Mouse (Mus musculus): ENCODE data around the gene Rbfox3. TPM values are rescaled to one million over a fixed set of nuclear protein-coding genes. Genes with fewer than 3 reads are reported as not detected.

The Rbfox3 gene
- polyA plus RNA-seq, 1 experiment = not detected

- no peak overlapping the region for H3K27ac ChIP-seq (ENCODE audit: control insufficient read depth, insufficient read depth, low read depth, low read length, poor library complexity)
- no peak overlapping the region for H3K4me3 ChIP-seq (replicated peaks; ENCODE audit: control insufficient read depth, low read depth, low read length)
- WGBS = 47% methylated on average over 20 of the region's 20 CpGs
- H3K4me1 ChIP-seq (ENCODE audit: control insufficient read depth, insufficient read depth, low read length) = no peaks in the 10 kb centered on the region
- no peak for TF ChIP-seq POLR2A (IDR thresholded peaks at IDR 0.05; ENCODE audit: borderline replicate concordance, control insufficient read depth, low read depth, low read length)
- TF ChIP-seq CTCF (IDR thresholded peaks at IDR 0.05; ENCODE audit: control insufficient read depth, insufficient read depth, low read length) = no peak
These were observed 232.8 kb downstream of the Rbfox3 start for GRCm38 (mm10) chr11:118678515-118679104.

- Histone ChIP-seq H3K4me3 (replicated peaks; ENCODE audit: control insufficient read depth, low read depth, low read length) (no peak overlapping the region), H3K4me1 (ENCODE audit: control insufficient read depth, insufficient read depth, low read length) (no peaks in the 10 kb centered on the region), H3K27ac (ENCODE audit: control insufficient read depth, insufficient read depth, low read depth, low read length, poor library complexity) (no peak overlapping the region)
- no peak for TF ChIP-seq POLR2A (IDR thresholded peaks at IDR 0.05; ENCODE audit: borderline replicate concordance, control insufficient read depth, low read depth, low read length)
- TF ChIP-seq CTCF (IDR thresholded peaks at IDR 0.05; ENCODE audit: control insufficient read depth, insufficient read depth, low read length) = no peak
- 56% methylated on average over 8 of the region's 8 CpGs for WGBS
These were observed 234.1 kb downstream of the Rbfox3 start for GRCm38 (mm10) chr11:118677277-118677676.

DNA sequence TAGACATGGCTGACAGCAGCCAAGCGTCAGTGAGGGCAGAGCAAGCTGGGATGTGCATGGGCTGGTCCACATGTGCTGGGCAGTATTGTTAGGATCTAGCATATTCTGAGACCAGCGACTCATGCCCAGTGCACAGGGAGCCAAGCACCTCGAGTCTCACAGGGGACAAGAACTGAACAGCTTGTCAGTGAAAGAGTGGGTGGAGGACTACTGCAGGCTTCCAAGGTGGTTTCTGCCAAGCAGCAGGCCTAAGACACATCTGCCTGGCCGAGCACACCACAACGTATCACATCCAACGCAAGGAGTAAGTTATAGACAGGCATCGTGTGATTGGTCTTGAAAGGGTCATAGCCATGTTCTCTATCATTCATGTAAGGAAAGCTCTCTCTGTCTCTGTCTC is 235.0 kb downstream of the Rbfox3 start:
- no peak for TF ChIP-seq CTCF (IDR thresholded peaks at IDR 0.05; ENCODE audit: control insufficient read depth, insufficient read depth, low read length)
- no peak for TF ChIP-seq POLR2A (IDR thresholded peaks at IDR 0.05; ENCODE audit: borderline replicate concordance, control insufficient read depth, low read depth, low read length)
- no peaks in the 10 kb centered on the region for H3K4me1 ChIP-seq (ENCODE audit: control insufficient read depth, insufficient read depth, low read length)
- no peak overlapping the region for H3K4me3 ChIP-seq (replicated peaks; ENCODE audit: control insufficient read depth, low read depth, low read length)
- no peak overlapping the region for H3K27ac ChIP-seq (ENCODE audit: control insufficient read depth, insufficient read depth, low read depth, low read length, poor library complexity)
- 73% methylated on average over 7 of the region's 7 CpGs for WGBS

GRCm38 (mm10) chr11:118671958-118672357 is 239.4 kb downstream of the Rbfox3 start:
- no peak overlapping the region for H3K4me3 ChIP-seq (replicated peaks; ENCODE audit: control insufficient read depth, low read depth, low read length)
- H3K27ac ChIP-seq (ENCODE audit: control insufficient read depth, insufficient read depth, low read depth, low read length, poor library complexity) = no peak overlapping the region
- no peaks in the 10 kb centered on the region for H3K4me1 ChIP-seq (ENCODE audit: control insufficient read depth, insufficient read depth, low read length)
- 71% methylated on average over 6 of the region's 6 CpGs for WGBS
- TF ChIP-seq POLR2A (IDR thresholded peaks at IDR 0.05; ENCODE audit: borderline replicate concordance, control insufficient read depth, low read depth, low read length) (no peak), CTCF (IDR thresholded peaks at IDR 0.05; ENCODE audit: control insufficient read depth, insufficient read depth, low read length) (no peak)

DNA sequence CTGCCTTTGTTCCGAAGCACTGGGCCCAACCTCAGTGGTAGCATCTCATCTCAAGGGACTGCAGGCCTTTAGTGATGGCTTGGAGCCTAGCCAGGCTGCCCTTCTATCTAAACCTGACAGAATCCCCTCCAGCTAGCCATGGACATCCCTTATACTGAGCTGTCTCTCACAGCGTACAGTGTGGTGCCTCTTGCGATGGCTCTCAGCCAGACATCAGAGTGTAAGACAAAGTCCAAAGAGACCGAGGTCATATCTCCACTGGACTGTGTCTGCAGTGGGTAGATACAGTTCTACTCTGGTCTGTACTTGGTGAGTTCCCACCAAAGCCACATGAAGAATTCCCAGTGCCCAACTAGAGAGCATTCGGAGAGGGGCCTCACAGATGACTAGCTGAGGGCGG is 240.2 kb downstream of the Rbfox3 start:
- Histone ChIP-seq H3K4me1 (ENCODE audit: control insufficient read depth, insufficient read depth, low read length) (no peaks in the 10 kb centered on the region), H3K4me3 (replicated peaks; ENCODE audit: control insufficient read depth, low read depth, low read length) (no peak overlapping the region), H3K27ac (ENCODE audit: control insufficient read depth, insufficient read depth, low read depth, low read length, poor library complexity) (no peak overlapping the region)
- 77% methylated on average over 6 of the region's 6 CpGs for WGBS
- TF ChIP-seq CTCF (IDR thresholded peaks at IDR 0.05; ENCODE audit: control insufficient read depth, insufficient read depth, low read length) (no peak), POLR2A (IDR thresholded peaks at IDR 0.05; ENCODE audit: borderline replicate concordance, control insufficient read depth, low read depth, low read length) (no peak)

GRCm38 (mm10) chr11:118669820-118670219 is 241.6 kb downstream of the Rbfox3 start:
- 67% methylated on average over 5 of the region's 5 CpGs for WGBS
- TF ChIP-seq CTCF (IDR thresholded peaks at IDR 0.05; ENCODE audit: control insufficient read depth, insufficient read depth, low read length) (no peak), POLR2A (IDR thresholded peaks at IDR 0.05; ENCODE audit: borderline replicate concordance, control insufficient read depth, low read depth, low read length) (no peak)
- H3K27ac ChIP-seq (ENCODE audit: control insufficient read depth, insufficient read depth, low read depth, low read length, poor library complexity) = no peak overlapping the region
- H3K4me1 ChIP-seq (ENCODE audit: control insufficient read depth, insufficient read depth, low read length) = no peaks in the 10 kb centered on the region
- H3K4me3 ChIP-seq (replicated peaks; ENCODE audit: control insufficient read depth, low read depth, low read length) = no peak overlapping the region

GRCm38 (mm10) chr11:118668351-118668750 is 243.0 kb downstream of the Rbfox3 start:
- TF ChIP-seq POLR2A (IDR thresholded peaks at IDR 0.05; ENCODE audit: borderline replicate concordance, control insufficient read depth, low read depth, low read length) (no peak), CTCF (IDR thresholded peaks at IDR 0.05; ENCODE audit: control insufficient read depth, insufficient read depth, low read length) (no peak)
- Histone ChIP-seq H3K4me3 (replicated peaks; ENCODE audit: control insufficient read depth, low read depth, low read length) (no peak overlapping the region), H3K27ac (ENCODE audit: control insufficient read depth, insufficient read depth, low read depth, low read length, poor library complexity) (no peak overlapping the region), H3K4me1 (ENCODE audit: control insufficient read depth, insufficient read depth, low read length) (no peaks in the 10 kb centered on the region)
- WGBS = 54% methylated on average over 8 of the region's 8 CpGs

DNA sequence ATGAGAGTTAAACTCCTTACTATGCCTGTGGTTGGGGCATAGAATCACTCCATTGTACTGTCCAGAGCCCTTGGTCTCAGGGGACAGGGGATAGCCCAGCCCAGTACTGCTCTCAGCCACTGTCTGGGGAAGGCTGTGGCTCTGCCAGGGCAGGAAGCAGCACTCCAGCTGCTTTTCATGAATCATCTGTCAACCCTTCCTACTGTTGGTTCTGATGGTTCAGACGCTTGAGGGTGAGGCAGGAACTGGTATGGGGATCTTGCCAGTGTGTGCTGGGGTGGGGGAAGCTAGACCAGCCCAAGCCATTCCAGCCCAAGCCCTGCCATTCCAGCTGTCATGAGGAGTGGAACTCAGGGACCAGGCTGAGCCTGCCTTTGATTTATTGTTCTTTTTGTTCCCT is 243.5 kb downstream of the Rbfox3 start:
- WGBS = 5% methylated on average over 1 of the region's 1 CpGs
- Histone ChIP-seq H3K4me3 (replicated peaks; ENCODE audit: control insufficient read depth, low read depth, low read length) (no peak overlapping the region), H3K4me1 (ENCODE audit: control insufficient read depth, insufficient read depth, low read length) (no peaks in the 10 kb centered on the region), H3K27ac (ENCODE audit: control insufficient read depth, insufficient read depth, low read depth, low read length, poor library complexity) (no peak overlapping the region)
- TF ChIP-seq CTCF (IDR thresholded peaks at IDR 0.05; ENCODE audit: control insufficient read depth, insufficient read depth, low read length) (no peak), POLR2A (IDR thresholded peaks at IDR 0.05; ENCODE audit: borderline replicate concordance, control insufficient read depth, low read depth, low read length) (no peak)

DNA sequence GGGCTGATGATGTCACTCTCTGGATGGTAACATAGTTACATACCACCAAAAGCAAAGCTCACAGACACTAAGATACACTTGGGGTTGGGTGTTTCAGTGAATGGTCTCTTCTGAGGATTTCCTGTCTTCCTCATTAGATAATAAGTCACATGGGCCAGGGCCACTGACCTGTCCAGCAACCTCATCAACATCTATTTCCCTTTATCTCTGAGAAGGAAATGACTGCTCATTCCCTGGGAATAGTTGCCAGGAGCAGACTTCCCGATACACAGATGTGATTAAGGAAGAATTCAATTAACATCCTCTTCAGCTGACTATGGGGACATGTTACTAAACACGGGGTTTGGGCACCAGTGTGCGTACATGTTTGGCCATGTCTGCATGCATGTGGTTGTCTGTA is 245.2 kb downstream of the Rbfox3 start:
- Histone ChIP-seq H3K4me3 (replicated peaks; ENCODE audit: control insufficient read depth, low read depth, low read length) (no peak overlapping the region), H3K27ac (ENCODE audit: control insufficient read depth, insufficient read depth, low read depth, low read length, poor library complexity) (no peak overlapping the region), H3K4me1 (ENCODE audit: control insufficient read depth, insufficient read depth, low read length) (no peaks in the 10 kb centered on the region)
- TF ChIP-seq CTCF (IDR thresholded peaks at IDR 0.05; ENCODE audit: control insufficient read depth, insufficient read depth, low read length) = no peak
- no peak for TF ChIP-seq POLR2A (IDR thresholded peaks at IDR 0.05; ENCODE audit: borderline replicate concordance, control insufficient read depth, low read depth, low read length)
- 67% methylated on average over 3 of the region's 3 CpGs for WGBS
